Mouse (Mus musculus) liver, postnatal 0 days (tissue): ENCODE results near the gene Ogfr. TPM values are rescaled to one million over a fixed set of nuclear protein-coding genes. Genes with fewer than 3 reads are reported as not detected.

Experiments
- ATAC-seq: fragments of 200-750 bp; cut with Nextera tagmentation; 2 replicates; pipeline ENCODE4 v1.8.0; 2017; ENCODE audit warnings: mild to moderate bottlenecking, moderate library complexity
- DNase-seq: peaks from one replicate; pipeline ENCODE4 v3.0.0-alpha.2; 2016
- H3K27ac ChIP-seq: fragments of 300-500 bp; sonication (generic); 2 replicates; pipeline ENCODE4 v1.5.1; 2014; ENCODE audit warnings: antibody characterized with exemption, moderate library complexity, mild to moderate bottlenecking, low read depth
- H3K27me3 ChIP-seq: fragments of 300-500 bp; sonication (generic); 2 replicates; pipeline ENCODE4 v1.6.1; 2014; ENCODE audit warnings: low read length, control low read depth, mixed read lengths; ENCODE audit not compliant: insufficient read depth
- H3K36me3 ChIP-seq: fragments of 300-500 bp; sonication (generic); replicated peaks from 2 replicates; pipeline ENCODE4 v1.6.1; 2014; ENCODE audit warnings: mild to moderate bottlenecking, control low read depth, low read length, moderate library complexity, mixed read lengths; ENCODE audit not compliant: insufficient read depth
- H3K4me1 ChIP-seq: fragments of 300-500 bp; sonication (generic); 2 replicates; pipeline ENCODE4 v1.6.1; 2014; ENCODE audit warnings: antibody characterized with exemption, mild to moderate bottlenecking, control low read depth; ENCODE audit not compliant: insufficient read depth
- H3K4me2 ChIP-seq: fragments of 300-500 bp; sonication (generic); 2 replicates; pipeline ENCODE4 v1.6.1; 2014; ENCODE audit warnings: low read depth, mild to moderate bottlenecking, low read length, moderate library complexity, mixed read lengths
- H3K4me3 ChIP-seq: fragments of 300-500 bp; sonication (generic); 2 replicates; pipeline ENCODE4 v1.5.1; 2014; ENCODE audit warnings: low read depth, low read length
- H3K9ac ChIP-seq: fragments of 300-500 bp; sonication (generic); replicated peaks from 2 replicates; pipeline ENCODE4 v1.6.1; 2014; ENCODE audit warnings: mild to moderate bottlenecking, moderate library complexity
- H3K9me3 ChIP-seq: fragments of 300-500 bp; sonication (generic); 2 replicates; pipeline ENCODE4 v1.6.1; 2016; ENCODE audit warnings: mild to moderate bottlenecking, control low read depth, low read length, mixed read lengths
- CTCF ChIP-seq: sonication (generic); IDR thresholded peaks from 2 replicates; pipeline ENCODE4 v1.5.1; 2016; ENCODE audit warnings: antibody characterized with exemption, low read depth
- EP300 ChIP-seq: IDR thresholded peaks from 2 replicates; pipeline ENCODE4 v1.6.1; 2016; ENCODE audit warnings: antibody characterized with exemption, low read depth, mild to moderate bottlenecking
- WGBS: fragments of 180-500 bp; shearing (Covaris S2); extraction: QIAGEN DNeasy Blood & Tissue Kit; methylation state at CpG from one replicate; pipeline ENCODE4 v1.1.7; 2014; ENCODE audit not compliant: insufficient replicate concordance; 5-methylcytosine and 5-hydroxymethylcytosine counted together
- polyA plus RNA-seq: library from polyadenylated mRNA; unstranded; fragments of >200 nt; fragmentation: Nextera tagmentation; extraction: Ambion mirVana; gene quantifications from 2 replicates; pipeline ENCODE4 v1.2.1, GENCODE M21; 2015

The Ogfr gene
- polyA plus RNA-seq, 1 experiment from 2014 or later: 22.7 TPM

- peaks cover 46% of the 10 kb centered on the region for H3K36me3 ChIP-seq
- H3K4me2 ChIP-seq: peak overlapping the region; percentile 94
- no peak for DNase-seq
- H3K4me1 ChIP-seq: peaks cover 16% of the 10 kb centered on the region
- peak overlapping the region; percentile 79 for H3K9ac ChIP-seq
- no peaks in the 10 kb centered on the region for H3K27me3 ChIP-seq
- no peaks in the 10 kb centered on the region for H3K9me3 ChIP-seq
- TF ChIP-seq CTCF (peak; percentile 41; the same call in 1 of the 2 replicates), EP300 (no peak)
- peak; percentile 47; the same call in 1 of the 2 replicates for ATAC-seq
- peak overlapping the region; percentile 84 for H3K27ac ChIP-seq
- H3K4me3 ChIP-seq: peak overlapping the region; percentile 69
- 44% methylated on average over 6 of the region's 6 CpGs for WGBS
These were observed 316 bp upstream of the Ogfr start for GRCm38 (mm10) chr2:180588736-180589122.

- WGBS: 53% methylated on average over 4 of the region's 4 CpGs
- Histone ChIP-seq H3K4me2 (no peak within 1 kb of the TSS; the same call in 1 of the 2 replicates), H3K27ac (no peak within 1 kb of the TSS), H3K36me3 (peaks cover 24% of the 10 kb centered on the region), H3K4me1 (no peaks in the 10 kb centered on the region), H3K4me3 (no peak within 1 kb of the TSS; the same call in 1 of the 2 replicates), H3K9me3 (no peaks in the 10 kb centered on the region), H3K27me3 (peaks cover 12% of the 10 kb centered on the region; the same call in 1 of the 2 replicates), H3K9ac (no peak within 1 kb of the TSS)
- ATAC-seq: no peak
- TF ChIP-seq CTCF (no peak), EP300 (no peak)
- no peak for DNase-seq
These were observed 8.4 kb downstream of the Ogfr start, which contains the start of gene Col9a3 for GRCm38 (mm10) chr2:180597490-180597889. Col9a3 (plus strand) TSS chr2:180597790.

GRCm38 (mm10) chr2:180598157-180598705, 9.2 kb downstream of the Ogfr start:
- no peak for TF ChIP-seq EP300
- TF ChIP-seq CTCF: no peak
- H3K9me3 ChIP-seq: no peaks in the 10 kb centered on the region
- H3K9ac ChIP-seq: no peak overlapping the region
- no peak overlapping the region; the same call in 1 of the 2 replicates for H3K4me3 ChIP-seq
- DNase-seq: no peak
- 7% methylated on average over 32 of the region's 41 CpGs for WGBS
- no peaks in the 10 kb centered on the region for H3K4me1 ChIP-seq
- no peak overlapping the region; the same call in 1 of the 2 replicates for H3K4me2 ChIP-seq
- H3K27ac ChIP-seq: no peak overlapping the region
- H3K27me3 ChIP-seq: peaks cover 12% of the 10 kb centered on the region; the same call in 1 of the 2 replicates
- ATAC-seq: no peak
- peaks cover 17% of the 10 kb centered on the region for H3K36me3 ChIP-seq

GRCm38 (mm10) chr2:180600569-180601021, 11.6 kb downstream of the Ogfr start:
- Histone ChIP-seq H3K4me3 (no peak overlapping the region), H3K4me1 (no peaks in the 10 kb centered on the region), H3K36me3 (no peaks in the 10 kb centered on the region), H3K9me3 (no peaks in the 10 kb centered on the region), H3K4me2 (no peak overlapping the region), H3K27me3 (peaks cover 12% of the 10 kb centered on the region; the same call in 1 of the 2 replicates), H3K9ac (no peak overlapping the region), H3K27ac (no peak overlapping the region)
- WGBS: 32% methylated on average over 9 of the region's 9 CpGs
- no peak for ATAC-seq
- no peak for DNase-seq
- TF ChIP-seq EP300 (no peak), CTCF (no peak)

GRCm38 (mm10) chr2:180604781-180605180, 15.7 kb downstream of the Ogfr start:
- 66% methylated on average over 6 of the region's 6 CpGs for WGBS
- no peak for ATAC-seq

GRCm38 (mm10) chr2:180610283-180610682, 21.2 kb downstream of the Ogfr start:
- ATAC-seq: peak; percentile 55
- no peak for DNase-seq
- H3K4me1 ChIP-seq: peaks cover 5% of the 10 kb centered on the region; the same call in 1 of the 2 replicates
- H3K27ac ChIP-seq: peak overlapping the region; percentile 35; the same call in 1 of the 2 replicates
- H3K36me3 ChIP-seq: no peaks in the 10 kb centered on the region
- no peak overlapping the region for H3K9ac ChIP-seq
- no peaks in the 10 kb centered on the region for H3K27me3 ChIP-seq
- no peak for TF ChIP-seq EP300
- no peak for TF ChIP-seq CTCF
- no peak overlapping the region for H3K4me2 ChIP-seq
- 52% methylated on average over 4 of the region's 4 CpGs for WGBS
- H3K9me3 ChIP-seq: no peaks in the 10 kb centered on the region
- no peak overlapping the region for H3K4me3 ChIP-seq

More at GRCm38 (mm10) chr2:180604781-180605180, 15.7 kb downstream of the Ogfr start:
- H3K36me3 ChIP-seq: no peaks in the 10 kb centered on the region
- no peaks in the 10 kb centered on the region for H3K9me3 ChIP-seq
- no peak for TF ChIP-seq CTCF
- TF ChIP-seq EP300: no peak
- H3K4me1 ChIP-seq: peaks cover under 1% of the 10 kb centered on the region; the same call in 1 of the 2 replicates
- H3K4me2 ChIP-seq: no peak overlapping the region
- H3K4me3 ChIP-seq: no peak overlapping the region
- no peaks in the 10 kb centered on the region for H3K27me3 ChIP-seq
- no peak overlapping the region for H3K27ac ChIP-seq
- DNase-seq: no peak
- no peak overlapping the region for H3K9ac ChIP-seq
